Mouse (Mus musculus): ENCODE results near the gene Npas3. TPM values are rescaled to one million over a fixed set of nuclear protein-coding genes. Genes with fewer than 3 reads are reported as not detected.

Gene Npas3
- total and polyA plus RNA-seq, 2 experiments from 2014 or later: 16.6 to 28.3 TPM

- Histone ChIP-seq H3K27me3 (ENCODE audit: insufficient read depth, low read length) (no peaks in the 10 kb centered on the region), H3K4me2 (ENCODE audit: low read depth) (no peak overlapping the region), H3K36me3 (ENCODE audit: insufficient read depth) (no peaks in the 10 kb centered on the region), H3K9ac (no peak overlapping the region), H3K27ac (ENCODE audit: low read depth, low read length) (no peak overlapping the region), H3K4me3 (ENCODE audit: low read depth, low read length) (no peak overlapping the region), H3K9me3 (ENCODE audit: low read length) (no peaks in the 10 kb centered on the region), H3K4me1 (ENCODE audit: insufficient read depth) (no peaks in the 10 kb centered on the region)
- DNase-seq (no peak), ATAC-seq (no peak)
- 93% methylated on average over 5 of the region's 5 CpGs for WGBS
- no peak for TF ChIP-seq CTCF (IDR thresholded peaks at IDR 0.05; ENCODE audit: low read depth)
Measured at GRCm38 (mm10) chr12:53365751-53366150, 117.3 kb downstream of the Npas3 start.

DNA sequence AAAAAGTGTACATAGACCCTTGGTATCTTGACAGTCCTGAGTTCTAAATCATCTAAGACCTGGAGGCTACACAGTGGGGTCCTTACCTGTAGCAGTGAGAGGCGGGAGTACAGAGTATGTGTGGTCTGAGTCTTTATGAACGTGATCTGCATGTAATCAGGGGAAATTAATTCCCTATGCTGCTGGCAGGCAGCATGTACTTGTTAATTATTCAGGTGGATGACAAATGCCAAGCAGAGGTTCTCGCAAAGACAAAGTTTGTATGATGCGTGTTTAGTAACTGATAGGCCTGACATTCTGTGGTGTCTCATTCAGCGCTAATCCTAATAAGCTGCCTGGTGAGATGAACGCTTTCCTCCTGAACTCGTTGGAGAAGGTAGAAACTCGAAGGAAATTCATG is 136.4 kb downstream of the Npas3 start:
- no peaks in the 10 kb centered on the region for H3K4me1 ChIP-seq (ENCODE audit: insufficient read depth)
- H3K27me3 ChIP-seq (ENCODE audit: insufficient read depth, low read length): no peaks in the 10 kb centered on the region
- no peak overlapping the region for H3K9ac ChIP-seq
- no peaks in the 10 kb centered on the region for H3K9me3 ChIP-seq (ENCODE audit: low read length)
- H3K27ac ChIP-seq (ENCODE audit: low read depth, low read length): no peak overlapping the region
- no peak overlapping the region for H3K4me2 ChIP-seq (ENCODE audit: low read depth)
- 47% methylated on average over 8 of the region's 8 CpGs for WGBS
- H3K4me3 ChIP-seq (ENCODE audit: low read depth, low read length): no peak overlapping the region
- no peak for TF ChIP-seq CTCF (IDR thresholded peaks at IDR 0.05; ENCODE audit: low read depth)
- ATAC-seq (no peak), DNase-seq (no peak)
- no peaks in the 10 kb centered on the region for H3K36me3 ChIP-seq (ENCODE audit: insufficient read depth)

DNA sequence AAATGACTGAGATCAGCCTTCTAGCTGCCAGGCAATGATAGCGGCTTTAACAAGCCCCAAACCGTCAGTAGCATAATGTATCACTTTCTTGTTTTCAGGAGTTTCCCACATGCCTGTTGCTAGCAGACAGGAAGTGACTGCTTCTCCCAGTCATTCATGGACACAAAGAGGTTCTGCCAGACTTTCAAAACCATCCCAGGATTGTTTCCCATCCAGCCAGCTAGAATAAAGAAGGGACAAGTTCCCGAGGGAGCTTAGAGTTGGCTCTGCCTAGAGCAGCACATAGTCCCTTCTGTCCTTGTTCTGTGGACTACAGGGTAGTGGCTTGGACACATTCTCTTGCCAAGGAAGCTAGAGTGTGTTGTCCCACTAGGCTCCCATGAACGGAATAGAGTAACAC is 157.4 kb downstream of the Npas3 start:
- no peak overlapping the region for H3K9ac ChIP-seq
- no peak overlapping the region for H3K4me2 ChIP-seq (ENCODE audit: low read depth)
- no peaks in the 10 kb centered on the region for H3K9me3 ChIP-seq (ENCODE audit: low read length)
- H3K4me1 ChIP-seq (ENCODE audit: insufficient read depth): no peaks in the 10 kb centered on the region
- H3K27ac ChIP-seq (ENCODE audit: low read depth, low read length): no peak overlapping the region
- no peaks in the 10 kb centered on the region for H3K27me3 ChIP-seq (ENCODE audit: insufficient read depth, low read length)
- DNase-seq (peak; percentile 39), ATAC-seq (peak; percentile 67)
- 28% methylated on average over 4 of the region's 4 CpGs for WGBS
- no peaks in the 10 kb centered on the region for H3K36me3 ChIP-seq (ENCODE audit: insufficient read depth)
- TF ChIP-seq CTCF (IDR thresholded peaks at IDR 0.05; ENCODE audit: low read depth): no peak
- H3K4me3 ChIP-seq (ENCODE audit: low read depth, low read length): no peak overlapping the region

DNA sequence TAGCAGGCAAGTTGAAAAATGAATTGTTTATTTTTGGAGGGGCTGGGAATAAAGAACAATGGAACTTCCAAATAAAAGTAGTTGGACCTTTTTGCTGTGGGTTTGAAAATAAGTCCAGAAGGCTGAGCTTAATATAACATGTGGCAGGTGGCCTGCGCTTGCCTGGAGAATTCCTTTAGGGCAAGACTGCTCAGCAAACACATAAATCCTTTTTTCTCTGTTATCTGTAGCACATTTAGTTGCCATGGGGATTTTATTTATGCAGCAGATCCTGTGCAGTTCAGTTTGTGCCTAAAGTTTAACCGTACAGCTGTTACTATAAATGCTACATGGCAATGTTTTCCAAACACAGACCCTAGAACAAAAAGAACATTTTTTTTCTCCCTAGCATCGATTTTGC is 159.3 kb downstream of the Npas3 start:
- H3K4me2 ChIP-seq (ENCODE audit: low read depth): no peak overlapping the region
- WGBS: 32% methylated on average over 3 of the region's 3 CpGs
- no peak overlapping the region for H3K4me3 ChIP-seq (ENCODE audit: low read depth, low read length)
- H3K27me3 ChIP-seq (ENCODE audit: insufficient read depth, low read length): no peaks in the 10 kb centered on the region
- ATAC-seq (no peak), DNase-seq (no peak)
- H3K9me3 ChIP-seq (ENCODE audit: low read length): no peaks in the 10 kb centered on the region
- H3K36me3 ChIP-seq (ENCODE audit: insufficient read depth): no peaks in the 10 kb centered on the region
- H3K9ac ChIP-seq: no peak overlapping the region
- no peak overlapping the region for H3K27ac ChIP-seq (ENCODE audit: low read depth, low read length)
- no peak for TF ChIP-seq CTCF (IDR thresholded peaks at IDR 0.05; ENCODE audit: low read depth)
- no peaks in the 10 kb centered on the region for H3K4me1 ChIP-seq (ENCODE audit: insufficient read depth)

GRCm38 (mm10) chr12:53409711-53410110 is 161.2 kb downstream of the Npas3 start:
- H3K9me3 ChIP-seq (ENCODE audit: low read length): no peaks in the 10 kb centered on the region
- no peak overlapping the region for H3K4me2 ChIP-seq (ENCODE audit: low read depth)
- WGBS: 92% methylated on average over 4 of the region's 4 CpGs
- H3K4me1 ChIP-seq (ENCODE audit: insufficient read depth): no peaks in the 10 kb centered on the region
- no peak overlapping the region for H3K4me3 ChIP-seq (ENCODE audit: low read depth, low read length)
- no peak overlapping the region for H3K9ac ChIP-seq
- H3K27me3 ChIP-seq (ENCODE audit: insufficient read depth, low read length): no peaks in the 10 kb centered on the region
- DNase-seq (no peak), ATAC-seq (no peak)
- H3K36me3 ChIP-seq (ENCODE audit: insufficient read depth): no peaks in the 10 kb centered on the region
- no peak for TF ChIP-seq CTCF (IDR thresholded peaks at IDR 0.05; ENCODE audit: low read depth)
- no peak overlapping the region for H3K27ac ChIP-seq (ENCODE audit: low read depth, low read length)

GRCm38 (mm10) chr12:53410647-53411046 is 162.2 kb downstream of the Npas3 start:
- no peak for DNase-seq
- Histone ChIP-seq H3K4me3 (ENCODE audit: low read depth, low read length) (no peak overlapping the region), H3K9ac (no peak overlapping the region), H3K27me3 (ENCODE audit: insufficient read depth, low read length) (no peaks in the 10 kb centered on the region), H3K4me1 (ENCODE audit: insufficient read depth) (no peaks in the 10 kb centered on the region), H3K9me3 (ENCODE audit: low read length) (no peaks in the 10 kb centered on the region), H3K27ac (ENCODE audit: low read depth, low read length) (no peak overlapping the region), H3K36me3 (ENCODE audit: insufficient read depth) (no peaks in the 10 kb centered on the region), H3K4me2 (ENCODE audit: low read depth) (no peak overlapping the region)
- no peak for TF ChIP-seq CTCF (IDR thresholded peaks at IDR 0.05; ENCODE audit: low read depth)
- 70% methylated on average over 2 of the region's 2 CpGs for WGBS
- ATAC-seq: no peak

- ATAC-seq: no peak
- no peaks in the 10 kb centered on the region for H3K27me3 ChIP-seq (ENCODE audit: insufficient read depth, low read length)
- no peaks in the 10 kb centered on the region for H3K36me3 ChIP-seq (ENCODE audit: insufficient read depth)
- no peak for TF ChIP-seq CTCF (IDR thresholded peaks at IDR 0.05; ENCODE audit: low read depth)
- no peak overlapping the region for H3K9ac ChIP-seq
- 48% methylated on average over 4 of the region's 4 CpGs for WGBS
- DNase-seq: no peak
- no peaks in the 10 kb centered on the region for H3K4me1 ChIP-seq (ENCODE audit: insufficient read depth)
- H3K27ac ChIP-seq (ENCODE audit: low read depth, low read length): no peak overlapping the region
- no peak overlapping the region for H3K4me2 ChIP-seq (ENCODE audit: low read depth)
- H3K9me3 ChIP-seq (ENCODE audit: low read length): no peaks in the 10 kb centered on the region
- no peak overlapping the region for H3K4me3 ChIP-seq (ENCODE audit: low read depth, low read length)
Measured at GRCm38 (mm10) chr12:53416096-53416495, 167.6 kb downstream of the Npas3 start.

GRCm38 (mm10) chr12:53421701-53422100 is 173.2 kb downstream of the Npas3 start:
- H3K9ac ChIP-seq: no peak overlapping the region
- DNase-seq: no peak
- WGBS: 47% methylated on average over 4 of the region's 4 CpGs

More at GRCm38 (mm10) chr12:53421701-53422100, 173.2 kb downstream of the Npas3 start:
- ATAC-seq: no peak
- TF ChIP-seq CTCF (IDR thresholded peaks at IDR 0.05; ENCODE audit: low read depth): no peak
- Histone ChIP-seq H3K4me3 (ENCODE audit: low read depth, low read length) (no peak overlapping the region), H3K4me2 (ENCODE audit: low read depth) (no peak overlapping the region), H3K36me3 (ENCODE audit: insufficient read depth) (no peaks in the 10 kb centered on the region), H3K4me1 (ENCODE audit: insufficient read depth) (no peaks in the 10 kb centered on the region), H3K27ac (ENCODE audit: low read depth, low read length) (no peak overlapping the region), H3K27me3 (ENCODE audit: insufficient read depth, low read length) (no peaks in the 10 kb centered on the region), H3K9me3 (ENCODE audit: low read length) (no peaks in the 10 kb centered on the region)

Data from forebrain, postnatal 0 days (tissue).